Mouse (Mus musculus) layer of hippocampus, adult 9-10 months (tissue): ENCODE measurements around the gene Fam227b.
A peak's percentile ranks its signal among the peaks of the same experiment; 100 is the strongest.

ENCODE experiments used
- DNase-seq: peaks from one replicate; pipeline ENCODE4 v3.0.0; 2022; ENCODE audit warnings: low spot score

Fam227b gene

DNA sequence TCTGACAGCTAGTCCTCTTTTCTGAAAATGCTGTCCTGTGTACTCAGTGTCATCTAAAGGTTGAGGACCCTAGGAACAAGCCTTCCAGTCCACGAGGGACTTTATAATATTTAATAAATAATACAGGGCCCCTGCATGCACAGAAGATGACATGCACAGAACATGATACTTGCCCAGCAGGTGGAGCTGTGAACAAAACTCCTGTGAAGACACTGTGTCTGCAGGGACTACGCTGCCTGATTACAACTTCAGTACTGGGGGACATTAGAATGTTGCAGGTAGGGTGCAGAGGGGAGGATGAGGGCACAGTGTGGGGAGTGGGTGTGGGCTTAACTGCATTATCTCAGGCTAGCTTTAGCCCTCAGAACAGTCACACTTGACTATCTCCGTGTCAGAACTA, 145.7 kb downstream of the Fam227b start:
- peak; percentile 69 for DNase-seq

DNA sequence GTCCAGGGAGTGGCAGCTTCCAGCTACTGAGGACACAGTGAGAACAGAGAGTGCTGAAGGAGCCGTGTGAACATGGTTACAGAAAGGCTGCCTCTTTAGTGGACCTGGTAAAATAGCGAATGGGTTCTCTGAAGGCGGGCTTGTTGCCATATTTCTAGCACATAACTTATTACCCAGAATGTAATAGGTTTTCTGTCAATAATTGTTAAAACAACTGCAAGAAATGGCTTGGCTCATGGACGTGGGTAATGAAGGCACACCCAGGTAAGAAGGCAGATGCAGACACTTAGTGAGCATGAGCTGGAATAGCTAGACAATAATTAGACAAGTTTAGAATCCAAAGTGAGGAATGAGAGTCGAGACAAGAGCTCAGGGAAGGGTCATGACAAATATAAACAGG, 149.5 kb downstream of the Fam227b start:
- DNase-seq = no peak

DNA sequence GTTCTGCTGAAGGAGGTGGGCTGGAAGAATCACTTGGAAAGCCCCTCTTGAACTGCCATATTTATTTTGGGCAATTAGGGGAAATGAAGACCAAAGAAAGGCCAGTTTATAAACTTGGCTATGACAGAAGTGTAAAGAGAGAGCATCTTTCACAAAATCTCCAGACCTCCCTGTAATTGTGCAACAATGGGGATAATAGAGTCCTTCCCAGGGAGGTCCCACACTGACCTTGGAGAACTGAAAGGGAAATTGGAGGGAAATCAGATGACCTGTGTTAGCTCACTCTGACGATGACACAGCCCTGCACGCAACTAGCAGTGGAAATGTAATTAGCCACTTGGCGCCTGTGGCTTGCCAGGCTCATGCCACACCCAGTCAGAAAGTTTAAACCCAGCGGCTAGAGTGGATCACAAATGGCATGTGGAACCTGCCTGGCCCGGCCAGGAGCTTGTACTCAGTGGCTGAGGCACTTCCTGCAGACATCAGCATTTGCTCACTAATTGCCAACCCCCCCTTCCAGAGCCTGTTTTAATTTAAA, 175.9 kb downstream of the Fam227b start:
- DNase-seq = no peak

DNA sequence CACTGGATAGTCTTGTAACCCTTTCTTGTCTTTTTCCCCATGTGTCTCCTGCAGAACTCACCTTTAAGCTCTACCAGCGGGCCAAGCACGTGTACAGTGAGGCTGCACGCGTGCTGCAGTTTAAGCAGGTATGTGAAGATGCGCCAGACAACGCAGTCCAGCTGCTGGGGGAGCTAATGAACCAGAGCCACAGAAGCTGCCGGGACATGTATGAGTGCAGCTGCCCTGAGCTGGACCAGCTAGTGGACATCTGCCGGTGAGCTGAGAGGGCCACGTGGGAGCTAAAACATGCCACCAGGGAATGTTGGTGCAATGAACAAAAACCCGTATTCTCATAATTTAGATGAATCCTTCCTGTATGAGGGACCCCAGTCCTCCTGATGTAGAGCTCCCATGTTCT, 176.6 kb downstream of the Fam227b start:
- DNase-seq = no peak

DNA sequence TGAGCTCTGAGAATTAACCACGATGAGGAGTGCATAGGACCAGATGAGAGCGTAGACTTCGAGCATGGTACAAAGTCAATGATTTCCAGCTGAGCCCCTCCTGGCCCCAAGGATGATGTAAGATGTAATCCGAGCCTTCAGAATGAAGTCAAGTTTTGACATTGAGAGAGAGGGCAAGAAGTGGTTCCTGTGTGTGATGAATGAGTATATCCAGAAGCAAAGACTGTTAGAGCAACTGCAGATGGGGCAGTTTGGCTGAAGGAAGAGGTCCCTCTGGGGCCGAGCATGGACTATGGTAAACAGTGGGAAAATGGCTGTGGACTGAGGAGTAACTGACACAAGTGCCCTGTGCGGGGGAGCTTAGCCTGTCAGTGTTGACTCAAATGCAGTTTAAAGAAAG, 178.6 kb downstream of the Fam227b start:
- no peak for DNase-seq

DNA sequence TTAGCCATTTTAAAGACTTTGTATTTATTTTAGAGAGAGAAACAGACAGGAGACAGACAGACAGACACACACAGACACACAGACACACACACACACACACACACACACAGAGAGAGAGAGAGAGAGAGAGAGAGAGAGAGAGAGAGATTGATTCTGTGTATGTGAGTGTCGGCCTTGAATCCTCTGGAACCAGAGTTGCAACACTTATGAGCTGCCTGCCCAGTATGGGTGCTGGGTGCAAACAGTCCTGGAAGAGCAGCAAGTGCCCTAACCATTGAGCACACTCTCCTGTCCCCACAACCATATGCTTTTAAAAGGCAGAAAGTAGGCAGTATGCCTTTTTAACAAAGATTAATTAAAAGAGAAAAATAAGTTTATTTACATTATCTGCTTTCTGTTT, 183.0 kb downstream of the Fam227b start:
- no peak for DNase-seq

DNA sequence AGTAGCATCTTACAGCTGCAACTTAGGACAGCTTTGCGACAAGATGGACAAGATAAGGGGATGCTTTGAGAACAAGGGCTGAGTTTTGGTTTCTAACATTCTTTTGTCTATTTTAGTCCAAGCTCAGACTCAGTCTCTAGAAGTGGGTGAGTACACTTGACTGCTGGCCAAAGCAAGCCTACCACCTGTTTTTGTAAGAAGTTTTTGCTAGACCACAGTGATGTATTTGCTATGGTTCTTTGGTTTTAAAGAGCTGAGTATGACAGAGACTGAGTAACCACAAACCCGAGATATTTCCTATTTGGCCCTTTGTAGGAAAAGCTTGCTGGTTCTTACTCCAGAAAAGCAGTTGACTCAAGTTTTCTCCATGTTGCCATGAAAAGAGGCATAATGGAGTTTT, 203.6 kb downstream of the Fam227b start:
- DNase-seq = no peak

DNA sequence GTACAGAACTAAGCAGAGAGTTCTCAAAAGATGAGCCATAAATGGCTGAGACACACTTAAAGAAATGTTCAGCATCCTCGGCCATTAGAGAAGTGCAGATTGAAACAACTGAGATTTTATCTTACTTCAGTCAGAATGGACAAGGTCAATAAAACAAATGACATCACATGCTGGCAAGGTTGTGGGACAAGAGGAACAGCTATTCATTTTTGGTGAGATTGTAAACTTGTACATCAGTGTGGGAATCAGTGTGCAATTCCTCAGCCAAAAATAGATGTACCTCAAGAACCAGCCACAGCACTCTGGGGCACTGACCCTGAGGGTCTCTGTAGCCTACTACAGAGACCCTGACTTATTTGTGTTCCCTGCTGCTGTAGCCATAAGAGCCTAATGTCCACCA, 208.5 kb downstream of the Fam227b start:
- DNase-seq = no peak

DNA sequence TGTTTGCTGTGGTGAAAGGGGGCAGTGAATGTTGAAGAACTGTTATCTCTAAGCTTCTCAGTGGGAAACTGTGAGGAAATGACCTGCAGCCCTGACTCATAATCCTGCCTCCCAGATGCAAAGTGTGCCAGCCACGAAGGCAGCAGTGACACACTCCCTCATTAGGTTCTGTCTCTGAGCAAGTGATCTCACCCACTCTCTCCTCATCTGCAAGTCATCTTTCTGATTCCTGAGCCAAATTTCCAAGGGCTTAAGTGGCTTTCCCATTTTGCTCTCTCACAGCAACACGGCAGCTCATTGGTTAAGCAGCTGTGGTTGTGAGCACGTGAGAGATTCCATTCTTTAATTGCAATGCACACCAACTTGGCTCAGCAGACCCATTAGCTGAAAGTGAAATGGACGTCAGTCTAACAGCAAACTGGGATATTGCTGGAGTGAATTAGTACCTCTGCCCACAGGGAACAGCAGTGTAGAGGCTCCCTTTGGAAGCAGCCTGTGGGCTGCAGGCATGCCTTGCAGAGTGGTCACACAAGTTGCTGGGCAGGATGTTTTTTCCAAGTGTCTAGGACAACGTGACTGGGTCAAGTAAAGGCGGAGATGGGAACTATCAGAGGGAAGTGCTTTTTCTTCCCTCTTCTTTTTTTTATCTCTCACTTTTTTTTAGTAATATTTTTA, 210.6 kb downstream of the Fam227b start:
- DNase-seq = no peak

DNA sequence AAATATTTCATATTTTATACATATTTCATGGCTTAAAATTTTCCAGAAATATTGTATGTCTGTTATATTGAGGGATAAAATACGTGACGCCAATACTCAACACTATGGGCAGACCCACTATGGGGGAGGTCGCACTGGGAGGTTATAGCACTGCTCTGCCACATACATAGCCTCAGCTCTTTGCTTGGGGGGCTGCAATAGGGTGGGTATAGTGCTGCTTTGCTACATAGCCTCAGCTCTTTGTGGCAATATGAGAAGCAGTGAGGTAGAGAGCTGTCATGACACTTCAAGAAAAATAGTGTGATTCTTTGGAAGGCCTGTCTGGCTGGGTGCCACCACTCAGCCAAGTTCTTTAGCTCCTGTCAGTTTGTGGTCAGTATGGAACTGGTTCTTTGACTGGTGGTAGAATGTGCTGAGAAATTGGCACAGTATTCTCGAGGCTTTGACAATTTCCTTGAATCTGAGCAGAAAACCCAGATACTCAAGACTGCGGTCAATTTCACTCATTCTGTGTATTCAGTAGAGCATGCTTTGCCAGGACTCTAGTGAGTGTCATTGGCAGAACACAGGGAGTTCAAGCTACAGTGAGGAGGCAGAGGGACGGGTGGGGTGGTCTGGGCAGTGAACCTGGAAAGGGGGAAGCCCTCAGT, 212.7 kb downstream of the Fam227b start:
- no peak for DNase-seq

DNA sequence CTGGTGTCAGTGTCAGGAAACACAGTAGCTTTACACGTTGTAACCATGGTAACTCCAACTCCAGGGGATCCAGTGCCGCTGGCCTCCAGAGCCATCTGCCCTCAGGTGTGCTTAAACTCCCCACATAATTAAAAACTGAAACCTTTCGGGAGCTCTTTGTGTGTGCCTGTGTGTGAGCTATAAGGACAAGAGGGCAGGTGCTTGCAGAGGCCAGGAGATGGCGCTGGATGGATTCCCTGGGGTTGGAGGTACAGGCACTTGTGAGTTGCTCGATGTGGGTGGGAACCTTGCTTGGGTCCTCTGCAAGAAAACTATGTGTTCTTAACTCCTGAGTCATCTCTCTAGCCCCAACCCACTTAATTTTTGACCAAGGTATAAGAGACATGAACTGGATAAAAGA, 215.4 kb downstream of the Fam227b start:
- no peak for DNase-seq

DNA sequence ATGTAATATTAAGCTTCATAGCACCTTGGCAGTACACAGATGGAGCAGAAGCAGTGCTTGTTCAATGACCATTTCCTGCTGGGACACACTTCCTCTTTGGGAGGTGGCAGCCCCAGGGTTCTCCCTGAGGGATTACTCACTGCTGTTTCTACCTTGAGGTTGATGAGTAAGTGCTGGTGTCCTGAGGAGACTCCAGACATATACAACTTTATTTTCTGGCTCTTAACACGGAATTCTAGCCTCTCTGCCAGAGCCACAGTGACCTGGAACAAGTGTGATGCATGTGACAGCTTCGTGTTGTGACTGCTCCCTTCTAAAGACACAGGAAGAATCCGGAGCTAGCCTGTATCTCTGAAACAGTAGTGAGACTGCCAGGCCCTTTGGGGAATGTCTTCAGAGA, 217.8 kb downstream of the Fam227b start:
- no peak for DNase-seq
